Mouse (Mus musculus) ES-Bruce4 (cell line): ENCODE measurements around the gene Ryr3. TPM values are rescaled to one million over a fixed set of nuclear protein-coding genes. Genes with fewer than 3 reads are reported as not detected.

Source experiments
- H3K27ac ChIP-seq: 2 replicates; pipeline ENCODE4 v1.5.1; 2012; ENCODE audit warnings: low read length, inconsistent platforms; ENCODE audit not compliant: insufficient read depth
- H3K27me3 ChIP-seq: 2 replicates; pipeline ENCODE4 v1.6.1; 2012; ENCODE audit warnings: mild to moderate bottlenecking, low read length, inconsistent platforms; ENCODE audit not compliant: control insufficient read depth, poor library complexity, insufficient read depth, severe bottlenecking
- H3K36me3 ChIP-seq: 2 replicates; pipeline ENCODE4 v1.6.1; 2012; ENCODE audit warnings: inconsistent platforms, mild to moderate bottlenecking, low read length, moderate library complexity; ENCODE audit not compliant: control insufficient read depth, poor library complexity, insufficient read depth, severe bottlenecking
- H3K4me1 ChIP-seq: one replicate; pipeline ENCODE4 v1.8.1; 2011; ENCODE audit warnings: low read length; ENCODE audit not compliant: control insufficient read depth, insufficient read depth
- H3K4me3 ChIP-seq: 2 replicates; pipeline ENCODE4 v1.5.1; 2011; ENCODE audit warnings: low read depth, mild to moderate bottlenecking, low read length
- H3K9ac ChIP-seq: 2 replicates; pipeline ENCODE4 v1.6.1; 2012; ENCODE audit warnings: low read depth, mild to moderate bottlenecking, inconsistent platforms; ENCODE audit not compliant: poor library complexity, severe bottlenecking
- H3K9me3 ChIP-seq: replicated peaks from 2 replicates; pipeline ENCODE4 v1.6.1; 2012; ENCODE audit warnings: mild to moderate bottlenecking, low read length, inconsistent platforms; ENCODE audit not compliant: control insufficient read depth, poor library complexity, insufficient read depth, severe bottlenecking
- CTCF ChIP-seq: IDR thresholded peaks from one replicate; pipeline ENCODE4 v1.8.1; 2011; ENCODE audit warnings: low read depth, low read length
- EP300 ChIP-seq: IDR thresholded peaks from 2 replicates; pipeline ENCODE4 v1.6.1; 2011; ENCODE audit warnings: low read depth, low read length; ENCODE audit not compliant: insufficient read depth
- POLR2A ChIP-seq: IDR thresholded peaks from one replicate; pipeline ENCODE4 v1.8.1; 2011; ENCODE audit warnings: low read length; ENCODE audit not compliant: insufficient read depth
- polyA plus RNA-seq: library from polyadenylated mRNA; stranded (reverse); fragments of >200 nt; gene quantifications from 2 replicates; pipeline ENCODE4 v1.2.4, GENCODE M21; 2011; ENCODE audit warnings: low read depth; ENCODE audit not compliant: missing spikeins, insufficient read depth, insufficient read length

Ryr3 gene
- polyA plus RNA-seq, 1 experiment = 0.06 TPM

GRCm38 (mm10) chr2:112602487-112602886 is 614.4 kb downstream of the Ryr3 start:
- Histone ChIP-seq H3K9ac (no peak overlapping the region), H3K9me3 (no peaks in the 10 kb centered on the region), H3K36me3 (no peaks in the 10 kb centered on the region), H3K27me3 (no peaks in the 10 kb centered on the region), H3K27ac (no peak overlapping the region), H3K4me1 (no peaks in the 10 kb centered on the region), H3K4me3 (no peak overlapping the region)
- TF ChIP-seq CTCF (no peak), EP300 (no peak), POLR2A (no peak)

- Histone ChIP-seq H3K4me3 (no peak overlapping the region), H3K9me3 (no peaks in the 10 kb centered on the region), H3K27me3 (no peaks in the 10 kb centered on the region), H3K27ac (no peak overlapping the region), H3K36me3 (no peaks in the 10 kb centered on the region), H3K4me1 (no peaks in the 10 kb centered on the region), H3K9ac (no peak overlapping the region)
- TF ChIP-seq POLR2A = no peak
- TF ChIP-seq CTCF = no peak
- no peak for TF ChIP-seq EP300
Measured at GRCm38 (mm10) chr2:112600222-112600621, 616.7 kb downstream of the Ryr3 start.

GRCm38 (mm10) chr2:112597064-112597463 is 619.8 kb downstream of the Ryr3 start:
- H3K4me3 ChIP-seq = no peak overlapping the region
- peaks cover 2% of the 10 kb centered on the region for H3K4me1 ChIP-seq
- no peak overlapping the region for H3K9ac ChIP-seq
- H3K27me3 ChIP-seq = no peaks in the 10 kb centered on the region
- no peaks in the 10 kb centered on the region for H3K36me3 ChIP-seq
- no peak for TF ChIP-seq EP300
- no peak for TF ChIP-seq CTCF
- TF ChIP-seq POLR2A = no peak
- H3K27ac ChIP-seq = no peak overlapping the region
- no peaks in the 10 kb centered on the region for H3K9me3 ChIP-seq

GRCm38 (mm10) chr2:112596415-112596814 is 620.5 kb downstream of the Ryr3 start:
- H3K9me3 ChIP-seq = no peaks in the 10 kb centered on the region
- no peak overlapping the region for H3K4me3 ChIP-seq
- H3K27ac ChIP-seq = no peak overlapping the region
- H3K4me1 ChIP-seq = peaks cover 2% of the 10 kb centered on the region
- no peak for TF ChIP-seq CTCF
- no peak for TF ChIP-seq EP300
- no peak for TF ChIP-seq POLR2A
- no peaks in the 10 kb centered on the region for H3K36me3 ChIP-seq
- no peaks in the 10 kb centered on the region for H3K27me3 ChIP-seq
- no peak overlapping the region for H3K9ac ChIP-seq

- Histone ChIP-seq H3K4me1 (peaks cover 2% of the 10 kb centered on the region), H3K9me3 (no peaks in the 10 kb centered on the region), H3K27ac (no peak overlapping the region), H3K9ac (no peak overlapping the region), H3K4me3 (no peak overlapping the region), H3K27me3 (no peaks in the 10 kb centered on the region), H3K36me3 (no peaks in the 10 kb centered on the region)
- no peak for TF ChIP-seq POLR2A
- no peak for TF ChIP-seq EP300
- TF ChIP-seq CTCF = no peak
Measured at GRCm38 (mm10) chr2:112595807-112596206, 621.1 kb downstream of the Ryr3 start.

GRCm38 (mm10) chr2:112593781-112594180 is 623.1 kb downstream of the Ryr3 start:
- Histone ChIP-seq H3K4me1 (peaks cover 2% of the 10 kb centered on the region), H3K9ac (no peak overlapping the region), H3K36me3 (no peaks in the 10 kb centered on the region), H3K27me3 (no peaks in the 10 kb centered on the region), H3K4me3 (no peak overlapping the region), H3K9me3 (no peaks in the 10 kb centered on the region), H3K27ac (no peak overlapping the region)
- TF ChIP-seq POLR2A (no peak), CTCF (no peak), EP300 (no peak)
